Mouse (Mus musculus): Measurements from ENCODE around the gene Insig2. TPM values are rescaled to one million over a fixed set of nuclear protein-coding genes. Genes with fewer than 3 reads are reported as not detected.

Insig2 gene
- total RNA-seq, 1 experiment: 24.9 TPM

- in situ Hi-C loops (cut with MboI; ENCODE audit: low sequenced_read_pairs in 2 of 2, unreplicated experiment in 2 of 2): no loop called here
- Histone ChIP-seq H3K27ac (ENCODE audit: insufficient read depth, low read depth, low read length, poor library complexity, severe bottlenecking) (no peak overlapping the region), H3K9ac (ENCODE audit: insufficient read depth, low read depth, low read length, poor library complexity, severe bottlenecking) (no peak overlapping the region), H3K9me3 (ENCODE audit: control insufficient read depth, insufficient read depth, low read depth, low read length) (no peaks in the 10 kb centered on the region), H3K4me3 (ENCODE audit: insufficient read depth in 1 of 2, low read depth in 1 of 2, low read length in 2 of 2, poor library complexity in 1 of 2, severe bottlenecking in 1 of 2) (no peak overlapping the region), H3K36me3 (ENCODE audit: control insufficient read depth, insufficient read depth, low read length, poor library complexity, severe bottlenecking) (no peaks in the 10 kb centered on the region), H3K4me1 (ENCODE audit: control insufficient read depth in 2 of 2, insufficient read depth in 2 of 2, low read length in 2 of 2, poor library complexity in 1 of 2) (no peaks in the 10 kb centered on the region)
- TF ChIP-seq CHD2 (IDR thresholded peaks at IDR 0.05; ENCODE audit: low read depth, low read length) (no peak), ZNF384 (IDR thresholded peaks at IDR 0.05; ENCODE audit: low read depth, low read length) (no peak), HCFC1 (IDR thresholded peaks at IDR 0.05; ENCODE audit: borderline replicate concordance, insufficient read depth, low read length) (no peak), ZC3H11A (IDR thresholded peaks at IDR 0.05; ENCODE audit: borderline replicate concordance, low read depth, low read length) (no peak), MAFK (IDR thresholded peaks at IDR 0.05; ENCODE audit: insufficient read depth, low read depth, low read length) (no peak)
- DNase-seq (ENCODE audit: low read depth, low spot score): no peak
Observed at GRCm38 (mm10) chr1:121260171-121260741, 72.1 kb downstream of the Insig2 start.

Other genes with a start within 250 kb of the Insig2 start
- gene Ccdc93, start 98.5 kb upstream of the Insig2 start, total RNA-seq (2012; rRNA removed): 10.4 and 11.7 TPM in 2 replicates
- 0.98 and 1.0 TPM in 2 replicates for gene Htr5b, start 195.9 kb upstream of the Insig2 start, total RNA-seq (2012; rRNA removed)
- 111 and 126 TPM in 2 replicates for gene Ddx18, start 235.4 kb upstream of the Insig2 start, total RNA-seq (2012; rRNA removed)